Mouse (Mus musculus) forebrain, embryonic 16.5 days (tissue): ENCODE results near the gene Klrb1b. TPM values are rescaled to one million over a fixed set of nuclear protein-coding genes. Genes with fewer than 3 reads are reported as not detected.

Experiments
- ATAC-seq: fragments of 200-750 bp; cut with Nextera tagmentation; 2 replicates; pipeline ENCODE4 v1.8.0; 2017; ENCODE audit warnings: mild to moderate bottlenecking, moderate library complexity
- H3K27ac ChIP-seq: fragments of 300-500 bp; sonication (generic); 2 replicates; pipeline ENCODE4 v1.5.1; 2014; ENCODE audit warnings: low read length, control low read depth
- H3K27me3 ChIP-seq: fragments of 300-500 bp; sonication (generic); replicated peaks from 2 replicates; pipeline ENCODE4 v1.6.1; 2014; ENCODE audit warnings: low read length; ENCODE audit not compliant: control insufficient read depth, insufficient read depth
- H3K36me3 ChIP-seq: fragments of 300-500 bp; sonication (generic); 2 replicates; pipeline ENCODE4 v1.6.1; 2014; ENCODE audit not compliant: control insufficient read depth, insufficient read depth
- H3K4me1 ChIP-seq: fragments of 300-500 bp; sonication (generic); replicated peaks from 2 replicates; pipeline ENCODE4 v1.6.1; 2014; ENCODE audit warnings: low read length; ENCODE audit not compliant: control insufficient read depth, insufficient read depth
- H3K4me2 ChIP-seq: fragments of 300-500 bp; sonication (generic); 2 replicates; pipeline ENCODE4 v1.6.1; 2014; ENCODE audit warnings: mild to moderate bottlenecking, low read length, control low read depth
- H3K4me3 ChIP-seq: fragments of 300-500 bp; sonication (generic); replicated peaks from 2 replicates; pipeline ENCODE4 v1.5.1; 2014; ENCODE audit warnings: mild to moderate bottlenecking, low read length, control low read depth
- H3K9ac ChIP-seq: fragments of 300-500 bp; sonication (generic); replicated peaks from 2 replicates; pipeline ENCODE4 v1.6.1; 2014; ENCODE audit warnings: low read depth, low read length, control low read depth
- H3K9me3 ChIP-seq: fragments of 300-500 bp; sonication (generic); 2 replicates; pipeline ENCODE4 v1.6.1; 2016; ENCODE audit warnings: low read length; ENCODE audit not compliant: control insufficient read depth
- WGBS: fragments of 180-500 bp; shearing (Covaris S2); extraction: QIAGEN DNeasy Blood & Tissue Kit; methylation state at CpG from one replicate; pipeline ENCODE4 v1.1.7; 2014; 5-methylcytosine and 5-hydroxymethylcytosine counted together
- polyA plus RNA-seq: library from polyadenylated mRNA; unstranded; fragments of >200 nt; fragmentation: Nextera tagmentation; extraction: Ambion mirVana; gene quantifications from 2 replicates; pipeline ENCODE4 v1.2.1, GENCODE M21; 2015

Gene Klrb1b
- polyA plus RNA-seq, 1 experiment from 2014 or later, result not detected

DNA sequence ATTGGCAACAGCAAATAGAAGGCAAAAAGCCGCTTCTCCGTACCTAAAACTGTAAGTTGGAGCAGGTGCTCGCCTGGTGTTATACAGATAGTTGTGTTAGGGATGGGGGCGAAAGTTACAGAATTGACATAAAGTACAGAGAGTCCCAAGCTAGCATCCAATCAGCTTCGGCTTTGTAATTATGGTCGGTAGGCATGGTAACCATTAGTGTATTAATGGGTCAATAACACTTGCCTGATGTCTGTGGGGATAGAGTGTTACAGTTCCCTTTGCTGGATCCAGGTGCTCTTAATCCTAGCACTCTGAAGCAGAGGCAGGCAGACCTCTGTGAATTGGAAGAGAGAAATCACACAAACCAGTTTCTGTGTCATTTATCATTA is 10.8 kb upstream of the Klrb1b start:
- Histone ChIP-seq H3K9ac (no peak overlapping the region), H3K36me3 (no peaks in the 10 kb centered on the region), H3K9me3 (no peaks in the 10 kb centered on the region), H3K4me2 (peak overlapping the region; percentile 49), H3K4me3 (peak overlapping the region; percentile 93), H3K27ac (peak overlapping the region; percentile 94), H3K27me3 (no peaks in the 10 kb centered on the region), H3K4me1 (peaks cover 15% of the 10 kb centered on the region)
- no peak for ATAC-seq
- 79% methylated on average over 6 of the region's 6 CpGs for WGBS

DNA sequence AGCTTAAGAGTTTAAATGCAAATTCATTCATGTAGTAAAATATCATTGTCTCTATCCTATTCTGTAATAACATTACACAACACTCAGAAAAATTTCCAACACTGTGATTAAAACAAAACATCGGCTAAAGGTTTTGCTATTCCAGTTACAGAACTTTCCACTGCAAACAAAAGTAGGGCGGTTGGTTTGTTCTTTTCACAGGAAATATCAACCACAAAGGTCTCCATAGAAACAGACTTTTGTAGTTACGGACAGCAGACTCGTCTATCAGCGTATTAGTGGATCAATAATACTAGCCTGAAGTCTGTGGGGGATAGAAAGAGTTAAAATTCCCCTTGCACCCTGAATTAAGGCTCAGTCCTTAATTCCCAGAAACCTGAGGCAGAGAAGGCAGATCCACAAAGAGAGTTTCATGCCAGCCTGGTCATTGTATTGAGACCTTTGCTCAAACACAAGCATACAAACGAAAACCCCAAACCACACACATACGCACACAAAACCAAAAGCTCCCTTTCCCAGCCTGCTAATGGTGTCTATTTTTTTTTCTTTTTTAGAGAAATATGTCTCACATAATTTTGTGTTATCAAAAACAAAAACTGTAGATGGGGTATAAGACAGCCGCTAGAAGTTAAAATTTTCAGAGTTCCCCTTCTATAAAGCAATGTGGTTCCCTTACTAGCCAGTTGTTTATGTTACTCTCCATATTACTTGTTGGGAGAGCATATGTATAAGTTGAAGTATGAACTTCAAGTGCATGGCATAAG is 10.2 kb upstream of the Klrb1b start:
- no peaks in the 10 kb centered on the region for H3K27me3 ChIP-seq
- no peaks in the 10 kb centered on the region for H3K9me3 ChIP-seq
- H3K4me3 ChIP-seq, result no peak overlapping the region
- H3K27ac ChIP-seq, result no peak overlapping the region
- 75% methylated on average over 8 of the region's 8 CpGs for WGBS
- no peaks in the 10 kb centered on the region for H3K36me3 ChIP-seq
- H3K4me2 ChIP-seq, result no peak overlapping the region
- ATAC-seq, result no peak
- H3K9ac ChIP-seq, result no peak overlapping the region
- H3K4me1 ChIP-seq, result peaks cover 11% of the 10 kb centered on the region

DNA sequence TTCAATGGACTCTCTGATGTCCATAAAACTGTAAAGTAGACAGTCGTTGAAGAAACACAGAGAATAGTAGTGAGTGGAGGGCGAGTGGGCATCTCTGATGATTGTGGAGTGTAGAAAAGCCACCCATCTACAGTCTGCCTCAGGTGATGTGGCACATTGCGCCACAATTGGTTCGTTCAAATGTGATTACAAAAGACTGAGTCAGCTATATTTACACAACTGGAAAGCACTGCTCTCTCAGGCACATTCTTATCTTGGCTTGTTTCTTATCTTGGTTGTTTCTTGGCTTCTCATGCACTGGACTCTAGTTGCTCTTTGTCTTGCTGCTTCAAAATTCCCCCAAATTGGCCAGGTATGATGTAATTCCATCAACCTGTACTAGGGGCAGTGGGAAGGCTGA is 9.4 kb upstream of the Klrb1b start:
- WGBS, result 89% methylated on average over 4 of the region's 4 CpGs
- H3K9ac ChIP-seq, result no peak overlapping the region

DNA sequence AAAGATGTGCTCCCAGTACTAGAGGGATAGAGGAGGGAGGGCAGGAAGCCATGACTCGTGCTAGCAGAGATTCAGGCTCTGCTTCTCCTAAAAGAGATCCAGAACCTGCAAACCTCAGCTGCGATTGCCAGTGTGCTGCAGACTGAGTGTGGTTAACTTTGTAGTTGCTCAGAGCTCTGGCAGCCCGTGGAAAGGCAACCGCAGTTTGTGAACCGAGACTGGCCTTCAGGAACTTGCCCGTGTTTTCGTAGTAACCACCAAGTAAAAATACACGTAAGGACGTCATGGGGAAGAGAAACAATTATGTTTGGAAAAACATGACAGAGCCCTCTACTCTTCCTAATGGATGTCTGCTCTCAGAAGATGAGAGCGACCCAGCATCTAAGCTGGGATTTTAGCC is 6.9 kb upstream of the Klrb1b start:
- no peak for ATAC-seq
- no peak overlapping the region for H3K27ac ChIP-seq
- H3K36me3 ChIP-seq, result no peaks in the 10 kb centered on the region
- peaks cover 5% of the 10 kb centered on the region for H3K4me1 ChIP-seq
- H3K9ac ChIP-seq, result no peak overlapping the region
- H3K27me3 ChIP-seq, result no peaks in the 10 kb centered on the region
- no peaks in the 10 kb centered on the region for H3K9me3 ChIP-seq
- H3K4me3 ChIP-seq, result no peak overlapping the region
- 89% methylated on average over 10 of the region's 10 CpGs for WGBS
- H3K4me2 ChIP-seq, result no peak overlapping the region

More for the DNA sequence above, 9.4 kb upstream of the Klrb1b start:
- Histone ChIP-seq H3K27ac (no peak overlapping the region), H3K36me3 (no peaks in the 10 kb centered on the region), H3K4me2 (no peak overlapping the region), H3K9me3 (no peaks in the 10 kb centered on the region), H3K4me3 (no peak overlapping the region), H3K27me3 (no peaks in the 10 kb centered on the region), H3K4me1 (peaks cover 11% of the 10 kb centered on the region)
- ATAC-seq, result no peak

DNA sequence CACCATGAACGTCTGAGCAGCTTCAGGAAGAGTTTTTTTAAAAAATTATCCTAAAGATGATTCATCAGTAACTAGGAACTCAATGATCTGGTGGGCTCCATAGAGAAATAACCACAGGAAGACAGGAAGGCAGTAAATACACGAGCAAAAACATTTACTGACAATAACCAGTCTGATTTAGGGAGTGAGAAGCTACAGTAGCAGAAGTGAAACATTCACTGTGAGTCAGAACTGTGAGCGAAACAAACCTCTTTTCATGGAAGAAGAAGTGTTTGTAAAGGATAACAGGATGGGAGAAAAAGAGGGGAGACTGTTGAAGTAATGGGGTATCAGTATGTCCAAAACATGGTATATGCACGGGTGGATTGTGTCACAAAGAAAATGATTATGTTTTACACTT is 3.7 kb upstream of the Klrb1b start:
- Histone ChIP-seq H3K9me3 (no peaks in the 10 kb centered on the region), H3K27ac (no peak overlapping the region), H3K4me2 (no peak overlapping the region), H3K27me3 (no peaks in the 10 kb centered on the region), H3K4me1 (no peaks in the 10 kb centered on the region), H3K36me3 (no peaks in the 10 kb centered on the region), H3K9ac (no peak overlapping the region), H3K4me3 (no peak overlapping the region)
- 69% methylated on average over 4 of the region's 4 CpGs for WGBS
- ATAC-seq, result no peak

GRCm38 (mm10) chr6:128826781-128827180 is 650 bp upstream of the Klrb1b start:
- Histone ChIP-seq H3K27ac (no peak overlapping the region), H3K9me3 (no peaks in the 10 kb centered on the region), H3K27me3 (no peaks in the 10 kb centered on the region), H3K9ac (no peak overlapping the region), H3K4me3 (no peak overlapping the region), H3K4me2 (no peak overlapping the region), H3K36me3 (no peaks in the 10 kb centered on the region), H3K4me1 (no peaks in the 10 kb centered on the region)
- no peak for ATAC-seq
- 87% methylated on average over 3 of the region's 3 CpGs for WGBS

GRCm38 (mm10) chr6:128818083-128818802 is 7.9 kb downstream of the Klrb1b start:
- H3K9ac ChIP-seq, result no peak overlapping the region
- H3K4me3 ChIP-seq, result no peak overlapping the region
- H3K36me3 ChIP-seq, result no peaks in the 10 kb centered on the region
- 70% methylated on average over 4 of the region's 4 CpGs for WGBS
- H3K9me3 ChIP-seq, result no peaks in the 10 kb centered on the region
- H3K27me3 ChIP-seq, result no peaks in the 10 kb centered on the region
- no peaks in the 10 kb centered on the region for H3K4me1 ChIP-seq
- H3K27ac ChIP-seq, result no peak overlapping the region
- ATAC-seq, result no peak
- H3K4me2 ChIP-seq, result no peak overlapping the region

- Histone ChIP-seq H3K36me3 (no peaks in the 10 kb centered on the region), H3K9me3 (no peaks in the 10 kb centered on the region), H3K4me2 (no peak overlapping the region), H3K27ac (no peak overlapping the region), H3K27me3 (no peaks in the 10 kb centered on the region), H3K4me3 (no peak overlapping the region), H3K4me1 (no peaks in the 10 kb centered on the region), H3K9ac (no peak overlapping the region)
- WGBS, result 86% methylated on average over 5 of the region's 5 CpGs
- ATAC-seq, result no peak
Measured at GRCm38 (mm10) chr6:128808532-128808931, 17.6 kb downstream of the Klrb1b start.

DNA sequence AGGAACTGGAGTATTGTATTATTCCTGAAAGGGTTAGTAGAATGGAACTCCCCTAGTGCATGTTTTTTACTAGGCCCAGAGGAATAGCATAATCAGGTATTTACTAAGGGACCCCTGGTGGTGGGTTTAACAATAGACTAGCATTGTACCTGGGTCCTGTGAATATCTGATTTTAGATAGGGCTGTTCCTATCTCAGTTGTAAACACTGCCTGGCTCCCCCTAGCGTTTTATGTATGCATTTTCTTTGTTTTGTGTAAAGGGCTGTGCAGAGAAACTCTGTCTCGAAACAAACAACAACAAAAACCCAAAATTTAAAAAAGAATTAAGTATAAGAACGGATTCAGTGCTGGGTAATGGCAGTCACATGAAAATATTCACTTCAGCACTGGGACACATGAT is 19.1 kb downstream of the Klrb1b start:
- 66% methylated on average over 3 of the region's 3 CpGs for WGBS
- Histone ChIP-seq H3K4me2 (no peak overlapping the region), H3K27ac (no peak overlapping the region), H3K36me3 (no peaks in the 10 kb centered on the region), H3K27me3 (no peaks in the 10 kb centered on the region), H3K9me3 (no peaks in the 10 kb centered on the region), H3K4me1 (0 out of 2 replicates have a peak, but pooled peaks cover 2% of the 10 kb centered on the region), H3K4me3 (no peak overlapping the region), H3K9ac (no peak overlapping the region)
- ATAC-seq, result no peak
